ENCODE assay signal across 8 mouse cellular contexts in genomic region chr5:3646991-3647707, GRCm38 (mm10). TPM values are rescaled to one million over a fixed set of nuclear protein-coding genes. Genes with fewer than 3 reads are reported as not detected.
DNase-seq lines count a peak whose midpoint lies in the region; ATAC-seq and TF ChIP-seq lines count a peak whose summit lies in the region.

No protein-coding gene starts in this region.

- peaks cover 15% of the 10 kb centered on the region for H3K4me1 ChIP-seq in embryonic facial prominence, embryonic 10.5 days
- 0 out of 2 replicates have a peak, but pooled peaks cover 6% of the 10 kb centered on the region for H3K4me1 ChIP-seq in kidney, embryonic 14.5 days (ENCODE audit: control insufficient read depth, insufficient read depth, low read length)
- peaks cover 3 to 12% of the 10 kb centered on the region in 2 experiments; a peak in 3 of 4 replicates for H3K4me1 ChIP-seq in liver, embryonic 14.5 days (replicated peaks; ENCODE audit: control insufficient read depth in 2 of 2, insufficient read depth in 2 of 2, low read length in 1 of 2)
- H3K4me1 ChIP-seq in stomach, postnatal 0 days (replicated peaks; ENCODE audit: control insufficient read depth, insufficient read depth) = no peaks in the 10 kb centered on the region

- H3K4me2 ChIP-seq in kidney, embryonic 14.5 days (replicated peaks; ENCODE audit: low read depth, low read length) = peak overlapping the region; percentile 64
- H3K4me2 ChIP-seq in liver, embryonic 14.5 days (ENCODE audit: low read depth) = peak overlapping the region; percentile 82
- peak overlapping the region; percentile 65 for H3K4me2 ChIP-seq in stomach, postnatal 0 days (replicated peaks; ENCODE audit: low read depth)

- peak overlapping the region; percentile 96 for H3K27ac ChIP-seq in embryonic facial prominence, embryonic 10.5 days (replicated peaks)
- peak overlapping the region; percentile 90 for H3K27ac ChIP-seq in kidney, embryonic 14.5 days (ENCODE audit: low read depth, low read length)
- H3K27ac ChIP-seq in liver, embryonic 14.5 days = peak overlapping the region; percentile 86
- H3K27ac ChIP-seq in stomach, postnatal 0 days (replicated peaks) = peak overlapping the region; percentile 96

- peak overlapping the region; percentile 95 for H3K4me3 ChIP-seq in embryonic facial prominence, embryonic 10.5 days
- H3K4me3 ChIP-seq in kidney, embryonic 14.5 days (ENCODE audit: low read length) = peak overlapping the region; percentile 83
- peak overlapping the region; percentile 93 to 95 for H3K4me3 ChIP-seq in liver, embryonic 14.5 days (ENCODE audit: insufficient read depth in 1 of 2, low read depth in 2 of 2, low read length in 2 of 2)
- H3K4me3 ChIP-seq in stomach, postnatal 0 days (ENCODE audit: low read depth, low read length) = peak overlapping the region; percentile 97

- no peaks in the 10 kb centered on the region for H3K27me3 ChIP-seq in embryonic facial prominence, embryonic 10.5 days (replicated peaks; ENCODE audit: low read depth, poor library complexity, severe bottlenecking)
- H3K27me3 ChIP-seq in kidney, embryonic 14.5 days (ENCODE audit: control insufficient read depth, insufficient read depth, low read length) = no peaks in the 10 kb centered on the region
- no peaks in the 10 kb centered on the region for H3K27me3 ChIP-seq in liver, embryonic 14.5 days (ENCODE audit: control insufficient read depth, insufficient read depth, low read length)
- no peaks in the 10 kb centered on the region for H3K27me3 ChIP-seq in stomach, postnatal 0 days (ENCODE audit: control insufficient read depth, insufficient read depth, low read length)

- TF ChIP-seq EP300 in liver, embryonic 14.5 days (IDR thresholded peaks at IDR 0.05; ENCODE audit: low read depth) = no peak
- TF ChIP-seq EP300 in stomach, postnatal 0 days (optimal IDR thresholded peaks at IDR 0.05) = no peak

- peak; percentile 61 for TF ChIP-seq CTCF in liver, embryonic 14.5 days (IDR thresholded peaks at IDR 0.05; ENCODE audit: low read depth)
- TF ChIP-seq CTCF in stomach, postnatal 0 days (IDR thresholded peaks at IDR 0.05; ENCODE audit: low read depth) = peak; percentile 78

- under 1% methylated on average over 60 of the region's 60 CpGs for WGBS in embryonic facial prominence, embryonic 10.5 days
- under 1% methylated on average over 45 of the region's 60 CpGs for WGBS in kidney, embryonic 14.5 days
- under 1% methylated on average over 60 of the region's 60 CpGs for WGBS in liver, embryonic 14.5 days (ENCODE audit: insufficient replicate concordance)
- under 1% methylated on average over 50 of the region's 60 CpGs for whole genome bisulfite sequencing in stomach, postnatal 0 days

- peak; percentile 61 for ATAC-seq in kidney, embryonic 14.5 days (ENCODE audit: low FRiP score, low TSS enrichment)
- peak; percentile 73 for ATAC-seq in liver, embryonic 14.5 days (ENCODE audit: insufficient read depth)
- ATAC-seq in stomach, postnatal 0 days (ENCODE audit: low FRiP score, low TSS enrichment) = peak; percentile 81

- peaks cover 35% of the 10 kb centered on the region for H3K36me3 ChIP-seq in embryonic facial prominence, embryonic 10.5 days (replicated peaks)
- peaks cover 26% of the 10 kb centered on the region for H3K36me3 ChIP-seq in kidney, embryonic 14.5 days (ENCODE audit: control insufficient read depth, insufficient read depth, low read length)
- H3K36me3 ChIP-seq in liver, embryonic 14.5 days (replicated peaks; ENCODE audit: control insufficient read depth, insufficient read depth, low read depth) = peaks cover 19% of the 10 kb centered on the region
- 0 out of 2 replicates have a peak, but pooled peaks cover 4% of the 10 kb centered on the region for H3K36me3 ChIP-seq in stomach, postnatal 0 days (ENCODE audit: control insufficient read depth, insufficient read depth, low read length)

- H3K9me3 ChIP-seq in embryonic facial prominence, embryonic 10.5 days = no peaks in the 10 kb centered on the region
- H3K9me3 ChIP-seq in kidney, embryonic 14.5 days (ENCODE audit: control insufficient read depth, low read length) = no peaks in the 10 kb centered on the region
- no peaks in the 10 kb centered on the region for H3K9me3 ChIP-seq in liver, embryonic 14.5 days (ENCODE audit: control insufficient read depth, low read length)
- no peaks in the 10 kb centered on the region for H3K9me3 ChIP-seq in stomach, postnatal 0 days (ENCODE audit: control insufficient read depth, low read length)

- peak; percentile 82 for DNase-seq in CD4-positive helper T cell, adult 2 months (ENCODE audit: low read depth, low spot score)
- peak; percentile 63 for DNase-seq in adrenal gland, postnatal 10 days
- peak; percentile 75 for DNase-seq in embryonic facial prominence, embryonic 10.5 days (ENCODE audit: low spot score)
- DNase-seq in heart, adult 9 months (ENCODE audit: low spot score in 2 of 2) = peak; percentile 24 to 32
- peak; percentile 37 to 58 (median 45) for DNase-seq in liver, embryonic 14.5 days (ENCODE audit: low read depth in 3 of 3, low spot score in 3 of 3)
- peak; percentile 77 for DNase-seq in neural tube, embryonic 10.5 days (ENCODE audit: extremely low spot score, low spot score)
- DNase-seq in stomach, postnatal 0 days (ENCODE audit: low spot score) = peak; percentile 62

- peak overlapping the region; percentile 88 for H3K9ac ChIP-seq in kidney, embryonic 14.5 days (ENCODE audit: low read depth, low read length)
- H3K9ac ChIP-seq in liver, embryonic 14.5 days (replicated peaks) = peak overlapping the region; percentile 95
- H3K9ac ChIP-seq in stomach, postnatal 0 days (ENCODE audit: low read length) = peak overlapping the region; percentile 72

RNA-seq across cellular contexts. Expression of gene Tmbim7, which starts 3.8 kb away (rescaled TPM):
- total RNA-seq in adrenal gland, postnatal 10 days (2021) = not detected
- polyA plus RNA-seq in embryonic facial prominence, embryonic 10.5 days (2016; fragmentation: Nextera tagmentation; extraction: Ambion mirVana) = not detected in 2 replicates
- not detected in 2 replicates for polyA plus RNA-seq in kidney, embryonic 14.5 days (2014; fragmentation: Nextera tagmentation; extraction: Ambion mirVana)
- not detected in 2 replicates for polyA plus RNA-seq in liver, embryonic 14.5 days (2012; rRNA removed)
- polyA plus RNA-seq in liver, embryonic 14.5 days (2014; fragmentation: Nextera tagmentation; extraction: Ambion mirVana) = not detected in 2 replicates
- not detected in 2 replicates for polyA plus RNA-seq in stomach, postnatal 0 days (2015; fragmentation: Nextera tagmentation; extraction: Ambion mirVana)

RNA-seq across cellular contexts. Expression of gene Gatad1, which starts 9.8 kb away (rescaled TPM):
- total RNA-seq in adrenal gland, postnatal 10 days (2021) = 100 to 1,000 TPM; 121 to 123 TPM
- 70.3 and 72.5 TPM in 2 replicates for polyA plus RNA-seq in embryonic facial prominence, embryonic 10.5 days (2016; fragmentation: Nextera tagmentation; extraction: Ambion mirVana)
- 81.2 and 82.7 TPM in 2 replicates for polyA plus RNA-seq in kidney, embryonic 14.5 days (2014; fragmentation: Nextera tagmentation; extraction: Ambion mirVana)
- 17.8 and 25.4 TPM in 2 replicates for polyA plus RNA-seq in liver, embryonic 14.5 days (2012; rRNA removed)
- 27.7 and 30.1 TPM in 2 replicates for polyA plus RNA-seq in liver, embryonic 14.5 days (2014; fragmentation: Nextera tagmentation; extraction: Ambion mirVana)
- 40.4 and 40.6 TPM in 2 replicates for polyA plus RNA-seq in stomach, postnatal 0 days (2015; fragmentation: Nextera tagmentation; extraction: Ambion mirVana)

RNA-seq across cellular contexts. Expression of gene Rbm48, which starts 50.8 kb away (rescaled TPM):
- total RNA-seq in adrenal gland, postnatal 10 days (2021) = 10 to 100 TPM in 1 of 2 experiments, 1 to 10 TPM in 1; 8.0 to 11.6 TPM
- polyA plus RNA-seq in embryonic facial prominence, embryonic 10.5 days (2016; fragmentation: Nextera tagmentation; extraction: Ambion mirVana) = 11.9 and 15.6 TPM in 2 replicates
- 14.9 and 16.2 TPM in 2 replicates for polyA plus RNA-seq in kidney, embryonic 14.5 days (2014; fragmentation: Nextera tagmentation; extraction: Ambion mirVana)
- 2.3 and 4.1 TPM in 2 replicates for polyA plus RNA-seq in liver, embryonic 14.5 days (2012; rRNA removed)
- polyA plus RNA-seq in liver, embryonic 14.5 days (2014; fragmentation: Nextera tagmentation; extraction: Ambion mirVana) = 5.7 and 6.2 TPM in 2 replicates
- 7.0 TPM in 2 replicates for polyA plus RNA-seq in stomach, postnatal 0 days (2015; fragmentation: Nextera tagmentation; extraction: Ambion mirVana)

RNA-seq across cellular contexts. Expression of gene Pex1, which starts 51.3 kb away (rescaled TPM):
- 10 to 100 TPM; 17.5 to 30.2 TPM for total RNA-seq in adrenal gland, postnatal 10 days (2021)
- polyA plus RNA-seq in embryonic facial prominence, embryonic 10.5 days (2016; fragmentation: Nextera tagmentation; extraction: Ambion mirVana) = 13.5 TPM in 2 replicates
- polyA plus RNA-seq in kidney, embryonic 14.5 days (2014; fragmentation: Nextera tagmentation; extraction: Ambion mirVana) = 14.3 and 18.3 TPM in 2 replicates
- polyA plus RNA-seq in liver, embryonic 14.5 days (2012; rRNA removed) = 2.2 and 4.0 TPM in 2 replicates
- polyA plus RNA-seq in liver, embryonic 14.5 days (2014; fragmentation: Nextera tagmentation; extraction: Ambion mirVana) = 2.9 and 3.8 TPM in 2 replicates
- polyA plus RNA-seq in stomach, postnatal 0 days (2015; fragmentation: Nextera tagmentation; extraction: Ambion mirVana) = 6.2 and 8.7 TPM in 2 replicates

Comparison
In these comparisons a context has a peak if more than half of its experiments do, and no peak if none do; other contexts are left out.
1. Peak in every context shown above with its lines: DNase-seq, ATAC-seq, H3K4me3 ChIP-seq and H3K27ac ChIP-seq.
2. DNase-seq: peak in every context shown above with its lines; median percentile 82 in CD4-positive helper T cell, adult 2 months; 77 in neural tube, embryonic 10.5 days; 75 in embryonic facial prominence, embryonic 10.5 days; 63 in adrenal gland, postnatal 10 days; 62 in stomach, postnatal 0 days; 45 in liver, embryonic 14.5 days; 28 in heart, adult 9 months.